Mouse (Mus musculus) embryonic facial prominence, embryonic 11.5 days (tissue): Measurements from ENCODE around the gene Kif16b. TPM values are rescaled to one million over a fixed set of nuclear protein-coding genes. Genes with fewer than 3 reads are reported as not detected.

Experiments
- ATAC-seq: fragments of 200-750 bp; cut with Nextera tagmentation; replicated peaks from 2 replicates; pipeline ENCODE4 v1.8.0; 2017; ENCODE audit warnings: low read depth; ENCODE audit not compliant: insufficient number of reproducible peaks, low FRiP score, low TSS enrichment
- DNase-seq: peaks from one replicate; pipeline ENCODE4 v3.0.0-alpha.2; 2015; ENCODE audit warnings: low spot score
- H3K27ac ChIP-seq: fragments of 300-500 bp; sonication (generic); replicated peaks from 2 replicates; pipeline ENCODE4 v1.5.1; 2014; ENCODE audit warnings: mild to moderate bottlenecking, low read depth, low read length, control low read depth
- H3K27me3 ChIP-seq: fragments of 300-500 bp; sonication (generic); 2 replicates; pipeline ENCODE4 v1.6.1; 2014; ENCODE audit warnings: mild to moderate bottlenecking, low read length, moderate library complexity, mixed read lengths; ENCODE audit not compliant: control insufficient read depth, insufficient read depth
- H3K36me3 ChIP-seq: fragments of 300-500 bp; sonication (generic); replicated peaks from 2 replicates; pipeline ENCODE4 v1.6.1; 2014; ENCODE audit warnings: low read depth, mild to moderate bottlenecking, low read length, moderate library complexity, mixed read lengths; ENCODE audit not compliant: control insufficient read depth, insufficient read depth
- H3K4me1 ChIP-seq: fragments of 300-500 bp; sonication (generic); 2 replicates; pipeline ENCODE4 v1.6.1; 2014; ENCODE audit warnings: low read length, mixed read lengths; ENCODE audit not compliant: control insufficient read depth, insufficient read depth
- H3K4me2 ChIP-seq: fragments of 300-500 bp; sonication (generic); 2 replicates; pipeline ENCODE4 v1.6.1; 2014; ENCODE audit warnings: low read depth, mild to moderate bottlenecking, control low read depth, low read length, moderate library complexity
- H3K4me3 ChIP-seq: fragments of 300-500 bp; sonication (generic); 2 replicates; pipeline ENCODE4 v1.5.1; 2014; ENCODE audit warnings: low read depth, low read length, control low read depth
- H3K9ac ChIP-seq: fragments of 300-500 bp; sonication (generic); replicated peaks from 2 replicates; pipeline ENCODE4 v1.6.1; 2014; ENCODE audit warnings: mild to moderate bottlenecking, control low read depth, low read length
- H3K9me3 ChIP-seq: fragments of 300-500 bp; sonication (generic); replicated peaks from 2 replicates; pipeline ENCODE4 v1.6.1; 2016; ENCODE audit warnings: mild to moderate bottlenecking, low read length, inconsistent platforms, mixed read lengths; ENCODE audit not compliant: control insufficient read depth
- WGBS: fragments of 180-500 bp; shearing (Covaris S2); extraction: QIAGEN DNeasy Blood & Tissue Kit; methylation state at CpG from one replicate; pipeline ENCODE4 v1.1.7; 2014; 5-methylcytosine and 5-hydroxymethylcytosine counted together
- polyA plus RNA-seq: library from polyadenylated mRNA; unstranded; fragments of >200 nt; fragmentation: Nextera tagmentation; extraction: Ambion mirVana; gene quantifications from 2 replicates; pipeline ENCODE4 v1.2.1, GENCODE M21; 2014

The Kif16b gene
- polyA plus RNA-seq, 1 experiment from 2014 or later = 10.4 TPM

GRCm38 (mm10) chr2:142698650-142699049 lies 202.7 kb downstream of the Kif16b start:
- Histone ChIP-seq H3K4me3 (no peak overlapping the region), H3K36me3 (no peaks in the 10 kb centered on the region), H3K9me3 (no peaks in the 10 kb centered on the region), H3K27ac (no peak overlapping the region), H3K4me2 (no peak overlapping the region), H3K4me1 (no peaks in the 10 kb centered on the region), H3K9ac (no peak overlapping the region), H3K27me3 (no peaks in the 10 kb centered on the region)
- DNase-seq (no peak), ATAC-seq (no peak)
- WGBS = 86% methylated on average over 3 of the region's 3 CpGs

- Histone ChIP-seq H3K4me2 (no peak overlapping the region), H3K4me1 (no peaks in the 10 kb centered on the region), H3K36me3 (no peaks in the 10 kb centered on the region), H3K9me3 (no peaks in the 10 kb centered on the region), H3K27ac (no peak overlapping the region), H3K27me3 (no peaks in the 10 kb centered on the region), H3K4me3 (no peak overlapping the region), H3K9ac (no peak overlapping the region)
- ATAC-seq = no peak
- 84% methylated on average over 1 of the region's 1 CpGs for WGBS
- no peak for DNase-seq
Observed at GRCm38 (mm10) chr2:142694936-142695331, 206.4 kb downstream of the Kif16b start.

- no peaks in the 10 kb centered on the region for H3K4me1 ChIP-seq
- peak; percentile 52; the same call in 1 of the 2 replicates for ATAC-seq
- WGBS = 71% methylated on average over 3 of the region's 3 CpGs
Observed at GRCm38 (mm10) chr2:142694019-142694935, 207.1 kb downstream of the Kif16b start.

GRCm38 (mm10) chr2:142693461-142693860 lies 207.9 kb downstream of the Kif16b start:
- Histone ChIP-seq H3K36me3 (no peaks in the 10 kb centered on the region), H3K27me3 (no peaks in the 10 kb centered on the region), H3K9ac (no peak overlapping the region), H3K4me3 (no peak overlapping the region), H3K9me3 (no peaks in the 10 kb centered on the region), H3K4me1 (no peaks in the 10 kb centered on the region), H3K4me2 (no peak overlapping the region), H3K27ac (no peak overlapping the region)
- ATAC-seq (no peak), DNase-seq (no peak)
- 82% methylated on average over 1 of the region's 1 CpGs for WGBS

More at GRCm38 (mm10) chr2:142694019-142694935, 207.1 kb downstream of the Kif16b start:
- DNase-seq = no peak
- Histone ChIP-seq H3K4me2 (no peak overlapping the region), H3K4me3 (no peak overlapping the region), H3K27ac (no peak overlapping the region), H3K9ac (no peak overlapping the region), H3K27me3 (no peaks in the 10 kb centered on the region), H3K9me3 (no peaks in the 10 kb centered on the region), H3K36me3 (no peaks in the 10 kb centered on the region)

GRCm38 (mm10) chr2:142689496-142689895 lies 211.8 kb downstream of the Kif16b start:
- Histone ChIP-seq H3K9ac (no peak overlapping the region), H3K4me1 (no peaks in the 10 kb centered on the region), H3K4me2 (no peak overlapping the region), H3K9me3 (no peaks in the 10 kb centered on the region), H3K27ac (no peak overlapping the region), H3K4me3 (no peak overlapping the region), H3K27me3 (no peaks in the 10 kb centered on the region), H3K36me3 (no peaks in the 10 kb centered on the region)
- DNase-seq (no peak), ATAC-seq (no peak)
- 79% methylated on average over 2 of the region's 2 CpGs for WGBS

GRCm38 (mm10) chr2:142687936-142688514 lies 213.3 kb downstream of the Kif16b start:
- no peaks in the 10 kb centered on the region for H3K9me3 ChIP-seq
- no peaks in the 10 kb centered on the region for H3K4me1 ChIP-seq
- 86% methylated on average over 4 of the region's 4 CpGs for WGBS

GRCm38 (mm10) chr2:142682965-142683709 lies 218.2 kb downstream of the Kif16b start:
- Histone ChIP-seq H3K36me3 (no peaks in the 10 kb centered on the region), H3K9ac (no peak overlapping the region), H3K27ac (no peak overlapping the region), H3K4me2 (no peak overlapping the region), H3K4me3 (no peak overlapping the region), H3K27me3 (no peaks in the 10 kb centered on the region), H3K9me3 (no peaks in the 10 kb centered on the region), H3K4me1 (no peaks in the 10 kb centered on the region)
- ATAC-seq (no peak), DNase-seq (no peak)
- 82% methylated on average over 5 of the region's 5 CpGs for WGBS

More at GRCm38 (mm10) chr2:142687936-142688514, 213.3 kb downstream of the Kif16b start:
- ATAC-seq (no peak), DNase-seq (no peak)
- Histone ChIP-seq H3K4me2 (no peak overlapping the region), H3K4me3 (no peak overlapping the region), H3K27me3 (no peaks in the 10 kb centered on the region), H3K9ac (no peak overlapping the region), H3K27ac (no peak overlapping the region), H3K36me3 (no peaks in the 10 kb centered on the region)
